Mouse (Mus musculus) neural tube, postnatal 0 days (tissue): ENCODE results near the gene Raet1e. TPM values are rescaled to one million over a fixed set of nuclear protein-coding genes. Genes with fewer than 3 reads are reported as not detected.

Source experiments
- polyA plus RNA-seq: library from polyadenylated mRNA; unstranded; fragments of >200 nt; fragmentation: Nextera tagmentation; extraction: Ambion mirVana; gene quantifications from 2 replicates; pipeline ENCODE4 v1.2.1, GENCODE M21; 2015

Raet1e gene
- polyA plus RNA-seq: 0.28 and 0.37 TPM in 2 replicates

GRCm38 (mm10) chr10:22158310-22158999 is at the start of gene Raet1e, which contains the start of gene H60b:
TSS of gene Raet1e (plus strand) at chr10:22158569.
TSS of gene H60b (plus strand) at chr10:22158586.

GRCm38 (mm10) chr10:22149073-22149690 is 9.2 kb upstream of the Raet1e start, which contains the start of gene E030030I06Rik:
TSS of gene E030030I06Rik (minus strand) at chr10:22149270.

GRCm38 (mm10) chr10:22360252-22360651 is 201.9 kb downstream of the Raet1e start, which contains the start of gene Raet1d:
TSS of gene Raet1d (plus strand) at chr10:22360552.

Other genes starting within 250 kb of the Raet1e start
- not detected in 2 replicates for gene 4930444G20Rik, start 90.5 kb upstream of the Raet1e start, polyA plus RNA-seq
- gene E030030I06Rik, start 9.3 kb upstream of the Raet1e start, polyA plus RNA-seq: 1.7 and 2.1 TPM in 2 replicates
- 0.25 TPM in 1 of 2 replicates, not detected in the other for gene H60b, start within 50 bp of the Raet1e start, polyA plus RNA-seq
- gene Raet1d, start 202.0 kb downstream of the Raet1e start, polyA plus RNA-seq: 1.0 and 1.3 TPM in 2 replicates